Mouse (Mus musculus): ENCODE measurements around the gene Mrpl37. TPM values are rescaled to one million over a fixed set of nuclear protein-coding genes. Genes with fewer than 3 reads are reported as not detected.

Gene Mrpl37
- total and polyA plus RNA-seq, 3 experiments: 96.3 to 113 (median 103) TPM

DNA sequence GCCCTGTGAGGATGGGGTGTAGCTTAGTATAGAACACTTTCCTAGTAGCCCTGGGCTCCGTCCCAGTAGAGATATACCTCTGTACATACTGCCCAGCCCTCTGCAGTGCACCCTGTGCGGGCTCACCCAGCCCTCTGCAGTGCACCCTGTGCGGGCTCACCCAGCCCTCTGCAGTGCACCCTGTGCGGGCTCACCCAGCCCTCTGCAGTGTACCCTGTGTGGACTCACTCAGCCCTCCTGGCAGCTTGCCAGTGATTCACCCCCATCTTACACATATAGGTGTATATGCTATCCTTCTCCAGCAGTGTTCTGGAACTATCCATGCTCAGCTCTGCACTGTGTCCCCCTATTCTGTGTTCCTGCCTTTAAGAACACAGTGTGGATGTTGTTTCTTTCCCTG is 12.2 kb upstream of the Mrpl37 start:
- H3K9ac ChIP-seq (ENCODE audit: low read depth, low read length): no peak overlapping the region
- no peaks in the 10 kb centered on the region for H3K27me3 ChIP-seq (ENCODE audit: control insufficient read depth, insufficient read depth, low read length)
- no peak overlapping the region for H3K4me3 ChIP-seq
- no peaks in the 10 kb centered on the region for H3K36me3 ChIP-seq (ENCODE audit: control insufficient read depth, insufficient read depth, low read length)
- intact Hi-C loops (cut with DNase I): no loop called here
- no peak overlapping the region for H3K27ac ChIP-seq
- no peaks in the 10 kb centered on the region for H3K79me2 ChIP-seq (replicated peaks; ENCODE audit: control insufficient read depth, insufficient read depth, low read length)
- DNase-seq: no peak
- 94% methylated on average over 4 of the region's 4 CpGs for WGBS
- H3K4me1 ChIP-seq (ENCODE audit: control insufficient read depth, insufficient read depth, low read length): peaks cover 2% of the 10 kb centered on the region
- no peak for TF ChIP-seq POLR2A (IDR thresholded peaks at IDR 0.05; ENCODE audit: insufficient read depth, low read depth, low read length)
- no peak for TF ChIP-seq EP300 (IDR thresholded peaks at IDR 0.05; ENCODE audit: insufficient read depth, low read depth, low read length)
- TF ChIP-seq CTCF (IDR thresholded peaks at IDR 0.05): no peak

DNA sequence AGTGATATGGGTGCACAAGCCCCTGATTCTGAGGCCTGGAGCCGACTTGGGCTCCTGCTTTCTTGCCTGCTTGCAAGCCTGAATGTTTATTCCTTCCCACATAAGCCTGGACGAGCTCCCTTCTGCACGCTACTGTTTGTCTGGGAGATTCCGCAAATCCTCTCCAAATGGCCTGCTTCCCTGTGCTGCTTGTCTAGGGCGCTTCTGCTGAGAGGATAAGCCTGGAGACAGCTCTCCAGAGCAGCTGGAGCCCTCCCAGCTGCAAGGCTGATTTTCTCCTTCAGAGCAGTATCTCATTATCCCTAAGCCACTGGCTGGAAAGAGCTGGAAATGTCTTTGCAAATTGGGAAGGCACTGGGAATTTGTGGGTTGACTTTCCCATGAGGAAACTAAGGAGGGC is 8.8 kb upstream of the Mrpl37 start:
- intact Hi-C loops (cut with DNase I): no loop called here
- DNase-seq: no peak
- WGBS: 75% methylated on average over 5 of the region's 5 CpGs

DNA sequence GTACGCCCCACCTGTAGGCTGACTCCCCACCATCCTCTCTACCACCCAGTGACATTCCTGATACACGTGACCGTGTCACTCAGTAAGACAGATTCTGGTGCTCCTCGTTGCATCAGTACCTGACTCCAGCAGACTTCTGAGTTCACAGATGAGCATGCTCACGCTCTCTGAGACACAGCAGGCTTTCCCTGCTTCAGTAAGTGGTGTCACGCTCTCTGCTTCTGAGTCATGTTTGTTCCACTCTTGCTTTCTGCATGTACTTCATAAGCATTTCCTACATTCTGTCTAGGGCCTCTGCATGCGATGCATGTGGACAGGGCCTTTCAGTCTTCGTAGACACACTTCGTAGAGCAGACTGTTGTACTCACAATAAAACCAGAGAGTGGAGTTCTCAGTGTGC is 5.7 kb upstream of the Mrpl37 start:
- Histone ChIP-seq H3K79me2 (replicated peaks; ENCODE audit: control insufficient read depth, insufficient read depth, low read length) (no peaks in the 10 kb centered on the region), H3K27ac (no peak overlapping the region), H3K4me3 (no peak overlapping the region), H3K9ac (ENCODE audit: low read depth, low read length) (no peak overlapping the region), H3K36me3 (ENCODE audit: control insufficient read depth, insufficient read depth, low read length) (no peaks in the 10 kb centered on the region), H3K27me3 (ENCODE audit: control insufficient read depth, insufficient read depth, low read length) (no peaks in the 10 kb centered on the region), H3K4me1 (ENCODE audit: control insufficient read depth, insufficient read depth, low read length) (no peaks in the 10 kb centered on the region)
- DNase-seq: no peak
- WGBS: 90% methylated on average over 9 of the region's 9 CpGs
- intact Hi-C loops (cut with DNase I): no loop called here
- TF ChIP-seq EP300 (IDR thresholded peaks at IDR 0.05; ENCODE audit: insufficient read depth, low read depth, low read length) (no peak), CTCF (IDR thresholded peaks at IDR 0.05) (no peak), POLR2A (IDR thresholded peaks at IDR 0.05; ENCODE audit: insufficient read depth, low read depth, low read length) (no peak)

More for the DNA sequence above, 8.8 kb upstream of the Mrpl37 start:
- Histone ChIP-seq H3K9ac (ENCODE audit: low read depth, low read length) (no peak overlapping the region), H3K27me3 (ENCODE audit: control insufficient read depth, insufficient read depth, low read length) (no peaks in the 10 kb centered on the region), H3K27ac (no peak overlapping the region), H3K4me3 (no peak overlapping the region), H3K79me2 (replicated peaks; ENCODE audit: control insufficient read depth, insufficient read depth, low read length) (no peaks in the 10 kb centered on the region), H3K4me1 (ENCODE audit: control insufficient read depth, insufficient read depth, low read length) (peaks cover 1% of the 10 kb centered on the region), H3K36me3 (ENCODE audit: control insufficient read depth, insufficient read depth, low read length) (no peaks in the 10 kb centered on the region)
- TF ChIP-seq EP300 (IDR thresholded peaks at IDR 0.05; ENCODE audit: insufficient read depth, low read depth, low read length) (no peak), POLR2A (IDR thresholded peaks at IDR 0.05; ENCODE audit: insufficient read depth, low read depth, low read length) (no peak), CTCF (IDR thresholded peaks at IDR 0.05) (no peak)

DNA sequence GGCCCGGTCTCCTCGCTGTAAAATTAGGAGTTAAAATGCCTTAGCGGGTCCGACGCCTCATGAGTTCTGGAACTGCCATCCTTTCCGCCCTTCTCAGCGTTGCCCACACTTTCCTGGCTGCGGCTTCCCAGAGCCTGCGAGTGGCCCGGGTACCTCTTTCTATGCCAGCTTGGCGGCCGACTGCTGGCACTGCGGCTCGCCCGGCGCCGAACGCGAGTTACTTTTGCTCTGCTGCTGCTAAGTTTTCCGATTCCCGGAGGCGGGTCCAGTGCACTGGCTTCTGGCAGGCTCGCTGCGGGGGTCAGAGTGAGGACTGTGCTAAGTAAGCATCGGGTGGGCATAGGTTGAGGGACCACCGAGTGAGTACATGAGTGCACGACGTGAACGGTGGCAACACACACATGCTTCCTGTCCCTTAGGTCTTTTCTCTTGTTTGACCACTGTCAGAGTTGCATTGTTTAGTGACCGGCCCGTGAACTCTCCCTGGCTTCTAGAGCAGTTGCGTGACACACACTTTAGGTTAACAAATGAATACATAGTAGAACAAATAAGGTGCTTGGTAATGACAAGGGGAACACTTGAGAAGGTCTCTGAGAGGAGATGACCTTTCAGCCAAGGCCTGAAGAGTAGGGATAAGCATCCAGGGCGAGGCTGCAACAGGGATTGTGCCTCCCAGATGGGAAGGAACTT is 628 bp upstream of the Mrpl37 start:
- DNase-seq: no peak
- WGBS: 4% methylated on average over 33 of the region's 33 CpGs
- peak overlapping the region; percentile 62 for H3K27ac ChIP-seq
- intact Hi-C loops (cut with DNase I): loop anchor here (2.0 to 5.0 kb wide), 3 partner anchors 95 to 228 kb away; partner anchors contain the start of gene Ssbp3
- peak overlapping the region; percentile 61 for H3K4me3 ChIP-seq
- H3K9ac ChIP-seq (ENCODE audit: low read depth, low read length): peak overlapping the region; percentile 75
- TF ChIP-seq CTCF (IDR thresholded peaks at IDR 0.05) (0 out of 2 replicates have a peak, but pooled peaks have one; percentile 6), EP300 (IDR thresholded peaks at IDR 0.05; ENCODE audit: insufficient read depth, low read depth, low read length) (no peak)
- no peaks in the 10 kb centered on the region for H3K27me3 ChIP-seq (ENCODE audit: control insufficient read depth, insufficient read depth, low read length)
- no peaks in the 10 kb centered on the region for H3K36me3 ChIP-seq (ENCODE audit: control insufficient read depth, insufficient read depth, low read length)
- no peaks in the 10 kb centered on the region for H3K79me2 ChIP-seq (replicated peaks; ENCODE audit: control insufficient read depth, insufficient read depth, low read length)
- no peaks in the 10 kb centered on the region for H3K4me1 ChIP-seq (ENCODE audit: control insufficient read depth, insufficient read depth, low read length)

DNA sequence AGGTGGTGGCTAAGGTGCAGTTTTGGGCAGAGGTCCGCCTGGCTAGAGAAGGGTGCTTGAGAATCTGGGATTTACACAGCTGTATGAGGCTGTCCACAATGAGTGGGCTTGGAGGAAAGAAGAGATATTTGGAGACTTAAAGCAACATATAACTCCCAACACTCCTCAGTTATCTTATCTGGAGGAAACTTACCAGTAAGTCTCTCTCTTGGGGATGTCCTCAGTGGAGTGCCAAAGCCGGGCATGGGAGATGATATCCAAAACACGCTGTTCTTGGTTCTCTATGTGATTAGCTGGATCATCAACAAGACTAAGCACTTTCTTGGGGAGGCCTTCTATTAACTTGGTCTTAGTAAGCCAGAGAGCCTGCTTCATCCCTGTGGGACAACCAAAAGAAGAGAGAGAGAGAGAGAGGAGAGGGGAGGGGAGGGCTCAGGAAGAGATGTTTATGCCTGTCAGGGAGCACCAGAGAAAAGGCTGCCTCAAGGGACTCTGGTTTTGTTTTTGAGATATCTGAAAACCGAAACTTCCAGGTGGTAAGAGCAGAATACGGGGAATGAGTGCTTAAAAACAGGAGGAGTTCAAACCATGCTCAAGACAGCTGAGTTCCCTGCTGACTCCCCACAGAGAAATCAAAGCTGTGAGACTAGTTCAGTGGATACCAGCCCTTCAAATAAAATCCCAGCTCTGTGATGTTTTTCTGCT is 2.1 kb downstream of the Mrpl37 start:
- WGBS: 84% methylated on average over 5 of the region's 5 CpGs
- TF ChIP-seq EP300 (IDR thresholded peaks at IDR 0.05; ENCODE audit: insufficient read depth, low read depth, low read length): no peak
- no peak for TF ChIP-seq CTCF (IDR thresholded peaks at IDR 0.05)
- no peak for TF ChIP-seq POLR2A (IDR thresholded peaks at IDR 0.05; ENCODE audit: insufficient read depth, low read depth, low read length)
- Histone ChIP-seq H3K4me1 (ENCODE audit: control insufficient read depth, insufficient read depth, low read length) (no peaks in the 10 kb centered on the region), H3K9ac (ENCODE audit: low read depth, low read length) (no peak overlapping the region), H3K27ac (no peak overlapping the region), H3K4me3 (no peak overlapping the region), H3K79me2 (replicated peaks; ENCODE audit: control insufficient read depth, insufficient read depth, low read length) (no peaks in the 10 kb centered on the region), H3K36me3 (ENCODE audit: control insufficient read depth, insufficient read depth, low read length) (no peaks in the 10 kb centered on the region), H3K27me3 (ENCODE audit: control insufficient read depth, insufficient read depth, low read length) (no peaks in the 10 kb centered on the region)
- DNase-seq: no peak
- intact Hi-C loops (cut with DNase I): loop anchor here (5.0 kb wide), 1 partner anchor 98 kb away; no protein-coding TSS in a partner anchor

DNA sequence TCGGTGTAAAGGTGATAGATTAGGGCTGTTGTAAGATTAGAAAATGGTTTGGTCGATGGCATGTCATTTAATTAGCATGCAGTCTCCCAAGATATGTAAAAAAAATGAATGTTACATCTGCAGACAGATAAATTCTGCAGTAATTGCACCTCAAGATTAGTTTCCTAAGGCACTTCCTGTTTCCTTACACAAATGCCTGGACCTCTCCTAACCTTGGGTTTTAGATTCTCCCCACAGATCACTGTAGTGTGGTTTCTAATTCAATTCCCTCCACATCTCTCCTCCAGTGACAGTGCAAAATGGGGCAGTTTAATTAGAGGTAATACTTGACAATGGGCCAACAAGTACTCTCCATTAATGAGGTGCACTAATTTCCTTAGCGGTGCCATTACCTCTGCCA is 3.5 kb downstream of the Mrpl37 start:
- 88% methylated on average over 3 of the region's 3 CpGs for WGBS
- H3K36me3 ChIP-seq (ENCODE audit: control insufficient read depth, insufficient read depth, low read length): no peaks in the 10 kb centered on the region

More for the DNA sequence above, 3.5 kb downstream of the Mrpl37 start:
- no peak for DNase-seq
- H3K4me1 ChIP-seq (ENCODE audit: control insufficient read depth, insufficient read depth, low read length): no peaks in the 10 kb centered on the region
- H3K4me3 ChIP-seq: no peak overlapping the region
- no peaks in the 10 kb centered on the region for H3K27me3 ChIP-seq (ENCODE audit: control insufficient read depth, insufficient read depth, low read length)
- H3K9ac ChIP-seq (ENCODE audit: low read depth, low read length): no peak overlapping the region
- intact Hi-C loops (cut with DNase I): no loop called here
- no peak overlapping the region for H3K27ac ChIP-seq
- TF ChIP-seq CTCF (IDR thresholded peaks at IDR 0.05) (no peak), EP300 (IDR thresholded peaks at IDR 0.05; ENCODE audit: insufficient read depth, low read depth, low read length) (no peak), POLR2A (IDR thresholded peaks at IDR 0.05; ENCODE audit: insufficient read depth, low read depth, low read length) (no peak)
- no peaks in the 10 kb centered on the region for H3K79me2 ChIP-seq (replicated peaks; ENCODE audit: control insufficient read depth, insufficient read depth, low read length)
